Mouse (Mus musculus) T-cell, adult 2 months (primary cell): ENCODE data around the gene Cracr2a.
"Not testable (repeated sequence)": the region's sequence is repeated elsewhere in the genome, so short reads cannot be mapped to it uniquely, and the experiment has no call there.

Source experiments
- DNase-seq: peaks from one replicate; pipeline ENCODE4 v3.0.0; 2022; ENCODE audit warnings: low spot score

Cracr2a gene

GRCm38 (mm10) chr6:127561231-127562020 lies at the start of gene Cracr2a:
TSS of gene Cracr2a (plus strand) at chr6:127561338.
- DNase-seq = peak; percentile 83

- DNase-seq = not testable (repeated sequence)
Measured at GRCm38 (mm10) chr6:127513776-127514175, 47.4 kb upstream of the Cracr2a start.

GRCm38 (mm10) chr6:127521176-127521575 lies 40.0 kb upstream of the Cracr2a start:
- no peak for DNase-seq

- no peak for DNase-seq
Measured at GRCm38 (mm10) chr6:127522326-127522725, 38.8 kb upstream of the Cracr2a start.

GRCm38 (mm10) chr6:127524442-127524841 lies 36.7 kb upstream of the Cracr2a start:
- peak; percentile 46 for DNase-seq

- no peak for DNase-seq
Measured at GRCm38 (mm10) chr6:127528625-127529024, 32.5 kb upstream of the Cracr2a start.

GRCm38 (mm10) chr6:127529451-127529850 lies 31.7 kb upstream of the Cracr2a start:
- DNase-seq = no peak

- no peak for DNase-seq
Measured at GRCm38 (mm10) chr6:127530206-127530605, 30.9 kb upstream of the Cracr2a start.

GRCm38 (mm10) chr6:127531412-127532205 lies 29.5 kb upstream of the Cracr2a start:
- no peak for DNase-seq

GRCm38 (mm10) chr6:127532304-127532703 lies 28.8 kb upstream of the Cracr2a start:
- DNase-seq = no peak

GRCm38 (mm10) chr6:127533766-127534165 lies 27.4 kb upstream of the Cracr2a start:
- DNase-seq = no peak

- DNase-seq = no peak
Measured at GRCm38 (mm10) chr6:127537035-127537434, 24.1 kb upstream of the Cracr2a start.

- DNase-seq = no peak
Measured at GRCm38 (mm10) chr6:127538118-127538517, 23.0 kb upstream of the Cracr2a start.

GRCm38 (mm10) chr6:127539226-127539625 lies 21.9 kb upstream of the Cracr2a start:
- DNase-seq = no peak

GRCm38 (mm10) chr6:127539659-127540058 lies 21.5 kb upstream of the Cracr2a start:
- DNase-seq = no peak

GRCm38 (mm10) chr6:127540517-127540916 lies 20.6 kb upstream of the Cracr2a start:
- DNase-seq = no peak

- DNase-seq = peak; percentile 63
Measured at GRCm38 (mm10) chr6:127541617-127542374, 19.3 kb upstream of the Cracr2a start.

- DNase-seq = no peak
Measured at GRCm38 (mm10) chr6:127546676-127547075, 14.5 kb upstream of the Cracr2a start.

- DNase-seq = no peak
Measured at GRCm38 (mm10) chr6:127552940-127553339, 8.2 kb upstream of the Cracr2a start.

- no peak for DNase-seq
Measured at GRCm38 (mm10) chr6:127555553-127555952, 5.6 kb upstream of the Cracr2a start.

- DNase-seq = no peak
Measured at GRCm38 (mm10) chr6:127560872-127561230, 287 bp upstream of the Cracr2a start.

GRCm38 (mm10) chr6:127563511-127563910 lies 2.4 kb downstream of the Cracr2a start:
- no peak for DNase-seq
